Mouse (Mus musculus) kidney, embryonic 16.5 days (tissue): Measurements from ENCODE around the gene Dglucy. TPM values are rescaled to one million over a fixed set of nuclear protein-coding genes. Genes with fewer than 3 reads are reported as not detected.
"Not testable (repeated sequence)": the region's sequence is repeated elsewhere in the genome, so short reads cannot be mapped to it uniquely, and the experiment has no call there.

ENCODE experiments used
- ATAC-seq: fragments of 200-750 bp; cut with Nextera tagmentation; 2 replicates; pipeline ENCODE4 v1.8.0; 2017; ENCODE audit warnings: moderate TSS enrichment; ENCODE audit not compliant: low FRiP score, low TSS enrichment
- H3K27ac ChIP-seq: fragments of 300-500 bp; sonication (generic); 2 replicates; pipeline ENCODE4 v1.5.1; 2014; ENCODE audit warnings: low read length
- H3K27me3 ChIP-seq: fragments of 300-500 bp; sonication (generic); 2 replicates; pipeline ENCODE4 v1.6.1; 2014; ENCODE audit warnings: low read length, control low read depth, mixed read lengths; ENCODE audit not compliant: insufficient read depth
- H3K36me3 ChIP-seq: fragments of 300-500 bp; sonication (generic); 2 replicates; pipeline ENCODE4 v1.6.1; 2014; ENCODE audit warnings: low read length, control low read depth, mixed read lengths; ENCODE audit not compliant: insufficient read depth
- H3K4me1 ChIP-seq: fragments of 300-500 bp; sonication (generic); 2 replicates; pipeline ENCODE4 v1.6.1; 2014; ENCODE audit warnings: low read length, control low read depth, mixed read lengths; ENCODE audit not compliant: insufficient read depth
- H3K4me2 ChIP-seq: fragments of 300-500 bp; sonication (generic); replicated peaks from 2 replicates; pipeline ENCODE4 v1.6.1; 2014; ENCODE audit warnings: low read depth, low read length
- H3K4me3 ChIP-seq: fragments of 300-500 bp; sonication (generic); 2 replicates; pipeline ENCODE4 v1.5.1; 2014; ENCODE audit warnings: mild to moderate bottlenecking, low read length
- H3K9ac ChIP-seq: fragments of 300-500 bp; sonication (generic); replicated peaks from 2 replicates; pipeline ENCODE4 v1.6.1; 2014; ENCODE audit warnings: low read length
- H3K9me3 ChIP-seq: fragments of 300-500 bp; sonication (generic); 2 replicates; pipeline ENCODE4 v1.6.1; 2016; ENCODE audit warnings: low read length, control low read depth
- WGBS: fragments of 180-500 bp; shearing (Covaris S2); extraction: QIAGEN DNeasy Blood & Tissue Kit; methylation state at CpG from one replicate; pipeline ENCODE4 v1.1.7; 2014; 5-methylcytosine and 5-hydroxymethylcytosine counted together
- polyA plus RNA-seq: library from polyadenylated mRNA; unstranded; fragments of >200 nt; fragmentation: Nextera tagmentation; extraction: Ambion mirVana; gene quantifications from 2 replicates; pipeline ENCODE4 v1.2.1, GENCODE M21; 2015

Gene Dglucy
- polyA plus RNA-seq, 1 experiment from 2014 or later: 3.9 TPM

GRCm38 (mm10) chr12:100803391-100803790 is 24.5 kb downstream of the Dglucy start:
- H3K4me1 ChIP-seq, H3K36me3 ChIP-seq, H3K9me3 ChIP-seq, H3K9ac ChIP-seq, H3K4me2 ChIP-seq, ATAC-seq, H3K27me3 ChIP-seq, H3K27ac ChIP-seq, H3K4me3 ChIP-seq: not testable (repeated sequence)
- WGBS: 94% methylated on average over 15 of the region's 19 CpGs

GRCm38 (mm10) chr12:100807280-100807679 is 28.4 kb downstream of the Dglucy start:
- Histone ChIP-seq H3K27ac (no peak overlapping the region), H3K36me3 (no peaks in the 10 kb centered on the region), H3K9me3 (no peaks in the 10 kb centered on the region), H3K4me1 (no peaks in the 10 kb centered on the region), H3K9ac (no peak overlapping the region), H3K4me2 (no peak overlapping the region), H3K27me3 (no peaks in the 10 kb centered on the region), H3K4me3 (no peak overlapping the region)
- 70% methylated on average over 7 of the region's 7 CpGs for WGBS
- no peak for ATAC-seq

- Histone ChIP-seq H3K4me2 (no peak overlapping the region), H3K27me3 (no peaks in the 10 kb centered on the region), H3K36me3 (no peaks in the 10 kb centered on the region), H3K4me3 (no peak overlapping the region), H3K9me3 (no peaks in the 10 kb centered on the region), H3K27ac (no peak overlapping the region), H3K9ac (no peak overlapping the region), H3K4me1 (no peaks in the 10 kb centered on the region)
- WGBS: 51% methylated on average over 13 of the region's 13 CpGs
- no peak for ATAC-seq
Measured at GRCm38 (mm10) chr12:100808609-100809280, 29.9 kb downstream of the Dglucy start.

- Histone ChIP-seq H3K36me3 (no peaks in the 10 kb centered on the region), H3K9me3 (no peaks in the 10 kb centered on the region), H3K9ac (no peak overlapping the region), H3K4me1 (no peaks in the 10 kb centered on the region), H3K27me3 (no peaks in the 10 kb centered on the region), H3K4me2 (no peak overlapping the region), H3K4me3 (no peak overlapping the region), H3K27ac (no peak overlapping the region)
- WGBS: 81% methylated on average over 11 of the region's 11 CpGs
- ATAC-seq: no peak
Measured at GRCm38 (mm10) chr12:100810542-100810941, 31.7 kb downstream of the Dglucy start.

GRCm38 (mm10) chr12:100813901-100814300 is 35.0 kb downstream of the Dglucy start:
- H3K27ac ChIP-seq: no peak overlapping the region
- 89% methylated on average over 2 of the region's 2 CpGs for WGBS
- no peak overlapping the region for H3K4me2 ChIP-seq
- no peaks in the 10 kb centered on the region for H3K36me3 ChIP-seq
- no peak overlapping the region for H3K9ac ChIP-seq
- H3K27me3 ChIP-seq: no peaks in the 10 kb centered on the region
- H3K9me3 ChIP-seq: no peaks in the 10 kb centered on the region
- no peak overlapping the region for H3K4me3 ChIP-seq
- H3K4me1 ChIP-seq: no peaks in the 10 kb centered on the region
- no peak for ATAC-seq

GRCm38 (mm10) chr12:100814671-100815070 is 35.8 kb downstream of the Dglucy start:
- Histone ChIP-seq H3K4me1 (no peaks in the 10 kb centered on the region), H3K4me2 (no peak overlapping the region), H3K36me3 (no peaks in the 10 kb centered on the region), H3K27ac (no peak overlapping the region), H3K9ac (no peak overlapping the region), H3K4me3 (no peak overlapping the region), H3K27me3 (no peaks in the 10 kb centered on the region), H3K9me3 (no peaks in the 10 kb centered on the region)
- WGBS: 79% methylated on average over 3 of the region's 3 CpGs
- ATAC-seq: no peak

- WGBS: 94% methylated on average over 5 of the region's 5 CpGs
Measured at GRCm38 (mm10) chr12:100816906-100817305, 38.0 kb downstream of the Dglucy start.

GRCm38 (mm10) chr12:100819965-100820364 is 41.1 kb downstream of the Dglucy start:
- Histone ChIP-seq H3K36me3 (no peaks in the 10 kb centered on the region), H3K4me1 (no peaks in the 10 kb centered on the region), H3K27me3 (no peaks in the 10 kb centered on the region), H3K4me2 (no peak overlapping the region), H3K4me3 (no peak overlapping the region), H3K27ac (no peak overlapping the region), H3K9me3 (no peaks in the 10 kb centered on the region), H3K9ac (no peak overlapping the region)
- no peak for ATAC-seq

More at GRCm38 (mm10) chr12:100816906-100817305, 38.0 kb downstream of the Dglucy start:
- H3K4me3 ChIP-seq: no peak overlapping the region
- no peaks in the 10 kb centered on the region for H3K27me3 ChIP-seq
- no peak for ATAC-seq
- H3K9ac ChIP-seq: no peak overlapping the region
- no peaks in the 10 kb centered on the region for H3K4me1 ChIP-seq
- no peak overlapping the region for H3K27ac ChIP-seq
- H3K9me3 ChIP-seq: no peaks in the 10 kb centered on the region
- no peak overlapping the region for H3K4me2 ChIP-seq
- H3K36me3 ChIP-seq: no peaks in the 10 kb centered on the region

- Histone ChIP-seq H3K9ac (no peak overlapping the region), H3K4me3 (no peak overlapping the region), H3K9me3 (no peaks in the 10 kb centered on the region), H3K27me3 (no peaks in the 10 kb centered on the region), H3K4me2 (no peak overlapping the region), H3K27ac (no peak overlapping the region), H3K4me1 (no peaks in the 10 kb centered on the region), H3K36me3 (no peaks in the 10 kb centered on the region)
- WGBS: 91% methylated on average over 2 of the region's 2 CpGs
- no peak for ATAC-seq
Measured at GRCm38 (mm10) chr12:100831021-100831420, 52.2 kb downstream of the Dglucy start.

- Histone ChIP-seq H3K4me1 (no peaks in the 10 kb centered on the region), H3K9me3 (no peaks in the 10 kb centered on the region), H3K4me3 (no peak overlapping the region), H3K36me3 (no peaks in the 10 kb centered on the region), H3K27ac (no peak overlapping the region), H3K4me2 (no peak overlapping the region), H3K9ac (no peak overlapping the region), H3K27me3 (no peaks in the 10 kb centered on the region)
- WGBS: 59% methylated on average over 8 of the region's 8 CpGs
- ATAC-seq: no peak
Measured at GRCm38 (mm10) chr12:100831629-100832325, 52.9 kb downstream of the Dglucy start.
